Mouse (Mus musculus) mouse embryonic stem cell (cell line): ENCODE data around the gene 1700001P01Rik.

ENCODE experiments used
- in situ Hi-C, 2 experiments: fragments of 300-500 bp; cut with MboI; formaldehyde crosslinking; loops; 1 replicate in 1 of 2; 3 replicates in 1 of 2; pipeline ENCODE4 v1.14.3; 2019 to 2020; ENCODE audit warnings: low sequenced_read_pairs in 2 of 2, low pct_unique_long_range_greater_than_20kb in 1 of 2, mixed read lengths in 1 of 2; ENCODE audit not compliant: unreplicated experiment in 1 of 2

The 1700001P01Rik gene

DNA sequence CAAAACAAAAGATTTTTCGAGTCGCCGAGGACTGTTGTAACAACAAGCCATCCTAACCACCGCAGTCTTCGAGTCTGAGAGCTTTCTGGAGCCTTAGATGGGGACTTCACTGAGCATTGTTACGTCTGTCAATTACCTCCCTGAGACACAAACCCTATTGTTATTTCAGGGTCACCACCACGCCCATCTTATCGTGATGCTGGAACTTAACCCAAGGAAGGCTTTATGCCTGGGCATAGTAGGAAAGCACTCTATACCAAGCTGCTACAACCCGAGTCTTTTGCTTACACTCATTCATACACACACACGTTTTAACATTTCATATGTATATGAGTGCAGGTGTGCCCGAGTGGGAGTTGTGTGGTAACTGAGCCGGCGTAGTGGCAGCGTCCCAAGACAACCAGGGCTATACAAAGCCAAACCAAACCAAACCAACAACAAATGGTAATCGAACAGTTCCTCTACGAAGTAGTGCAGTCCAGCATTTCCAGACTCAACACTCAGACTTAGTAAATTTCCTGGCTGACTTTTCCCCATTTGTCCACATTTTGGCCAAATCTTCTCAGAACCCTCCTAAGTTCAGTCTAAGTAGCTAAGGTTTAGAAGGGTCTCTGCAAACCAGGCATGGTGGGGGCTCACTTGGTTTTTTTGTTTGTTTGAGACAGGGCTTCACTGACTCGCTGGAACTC is at the start of gene 1700001P01Rik:
Gene 1700001P01Rik (minus strand): TSS at position 111 of the 689 bp plus-strand sequence.
- in situ Hi-C loops, result no loop called here

DNA sequence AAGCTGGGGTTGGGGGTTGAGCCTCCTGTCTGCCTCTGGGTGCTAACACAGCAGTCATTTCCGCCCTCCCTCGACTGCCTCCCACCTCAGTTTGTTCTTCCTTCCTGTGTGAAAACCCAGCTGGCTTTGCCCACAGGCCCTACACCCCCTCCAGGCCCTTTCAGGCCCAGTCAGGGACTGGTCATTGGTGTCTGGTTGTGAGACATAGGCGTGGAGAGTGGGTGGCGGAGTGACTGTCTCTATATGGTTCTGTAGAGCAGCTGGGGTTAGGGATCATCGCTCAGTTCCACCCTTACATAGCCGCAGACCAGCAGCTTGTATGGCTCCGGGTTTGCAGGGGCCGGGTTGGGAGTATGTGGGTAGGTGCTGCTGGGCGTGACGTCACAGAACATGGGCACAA is 49.6 kb upstream of the 1700001P01Rik start:
- in situ Hi-C loops, result no loop called here

DNA sequence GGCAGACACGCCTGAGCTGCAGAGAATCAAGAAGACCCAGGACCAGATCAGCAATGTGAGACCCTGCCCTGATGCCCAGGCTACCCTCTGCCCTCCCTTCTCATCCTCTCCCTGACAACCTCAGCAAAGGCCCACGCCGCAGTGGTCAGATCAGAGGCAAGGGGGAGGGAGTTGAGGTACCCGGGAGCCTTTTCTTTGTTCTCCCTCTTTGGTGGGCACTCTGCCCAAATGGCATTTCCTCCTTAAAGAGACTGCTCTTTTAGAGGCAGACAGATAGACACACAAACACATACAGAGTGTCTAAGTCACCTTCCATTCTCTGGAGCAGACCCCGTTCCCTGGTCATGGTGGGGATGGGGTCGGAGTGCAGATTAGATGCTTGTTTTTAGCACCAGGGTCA is 49.2 kb upstream of the 1700001P01Rik start:
- in situ Hi-C loops, result no loop called here

DNA sequence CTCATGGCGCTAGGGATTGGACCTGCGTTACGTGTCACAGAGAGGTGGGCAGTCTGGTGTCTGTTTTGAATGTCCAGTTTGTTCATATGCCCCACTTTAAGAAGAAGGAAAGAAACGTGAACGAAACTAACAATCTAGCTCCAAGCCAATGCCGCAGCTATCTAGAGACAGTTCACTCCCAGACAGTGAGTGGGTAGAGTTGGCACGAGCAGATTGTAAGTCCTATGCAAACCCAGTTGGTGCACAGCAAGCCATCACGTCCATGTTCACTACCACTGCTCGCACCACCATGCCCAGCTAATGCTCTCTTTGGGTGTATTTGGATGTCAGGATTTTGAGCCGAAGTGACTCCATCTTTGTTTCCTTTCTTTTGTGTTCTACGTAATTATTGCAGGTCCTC is 48.5 kb upstream of the 1700001P01Rik start:
- in situ Hi-C loops, result no loop called here

DNA sequence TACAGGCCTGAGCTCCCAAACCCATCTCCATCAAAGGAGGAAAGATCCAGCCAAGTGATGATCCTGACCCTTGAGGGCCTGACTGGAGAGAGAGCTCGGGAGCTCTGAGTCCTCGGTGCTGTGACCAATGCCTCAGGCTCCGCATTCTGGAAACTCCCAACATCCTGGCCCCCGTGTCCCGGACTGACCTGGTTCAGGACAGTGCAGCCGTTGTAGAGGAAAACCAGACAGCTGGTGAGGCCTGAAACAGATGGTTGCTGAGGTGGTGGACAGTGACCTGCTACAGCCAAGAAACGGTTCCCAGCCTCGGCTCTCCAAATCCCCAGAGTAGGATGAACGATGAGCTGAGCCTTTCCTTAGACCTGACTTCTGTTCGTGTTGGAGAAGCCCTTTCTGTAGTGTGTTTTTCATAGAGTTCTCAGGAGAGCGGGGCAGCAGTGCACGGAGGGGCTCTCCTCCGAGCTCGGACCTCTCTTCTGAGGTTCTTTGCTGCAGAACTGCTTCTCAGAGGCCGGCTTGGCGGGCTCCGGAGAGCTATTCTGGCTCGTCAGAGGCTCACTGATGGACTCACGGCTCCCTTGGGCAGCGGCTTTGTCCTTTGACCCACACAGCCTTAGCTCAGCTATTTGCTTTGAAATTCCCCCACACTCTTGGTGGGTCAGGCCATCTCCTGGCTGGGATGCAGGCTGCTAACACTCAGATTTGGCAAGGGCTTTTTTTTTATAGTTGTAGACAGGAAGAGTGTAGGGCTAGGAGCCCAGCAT is 47.3 kb upstream of the 1700001P01Rik start:
- in situ Hi-C loops, result no loop called here

DNA sequence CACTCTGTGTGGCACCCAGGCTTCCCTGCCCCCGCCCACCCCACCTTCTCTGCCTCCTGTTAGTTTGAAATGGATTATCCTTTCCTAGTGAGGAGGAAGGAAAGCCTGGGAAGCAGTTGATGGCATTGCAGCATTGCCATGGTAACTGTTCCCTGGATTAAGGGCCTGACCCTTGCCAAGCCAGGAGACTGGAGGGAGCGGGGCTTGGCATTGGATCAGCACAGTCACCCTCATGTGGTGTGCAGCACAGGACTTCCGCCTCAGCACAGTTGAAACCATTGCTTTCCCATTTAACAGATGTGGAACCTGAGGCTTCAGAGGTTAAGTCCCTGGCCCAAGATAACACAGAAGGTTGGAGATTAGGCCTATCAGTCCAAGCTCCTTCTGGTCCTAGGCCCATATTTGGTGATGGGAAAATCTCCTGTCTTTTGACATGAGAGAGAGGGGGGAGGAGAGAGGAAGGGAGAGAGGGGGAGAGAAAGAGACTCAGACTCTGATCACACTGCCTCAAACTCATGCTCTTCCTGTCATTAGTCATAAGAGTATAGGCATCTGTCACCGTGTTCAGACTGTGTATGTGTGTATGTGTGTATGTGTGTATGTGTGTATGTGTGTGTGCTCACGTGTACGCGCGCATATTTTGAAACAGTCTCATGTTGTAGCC is 45.8 kb upstream of the 1700001P01Rik start:
- in situ Hi-C loops, result no loop called here

DNA sequence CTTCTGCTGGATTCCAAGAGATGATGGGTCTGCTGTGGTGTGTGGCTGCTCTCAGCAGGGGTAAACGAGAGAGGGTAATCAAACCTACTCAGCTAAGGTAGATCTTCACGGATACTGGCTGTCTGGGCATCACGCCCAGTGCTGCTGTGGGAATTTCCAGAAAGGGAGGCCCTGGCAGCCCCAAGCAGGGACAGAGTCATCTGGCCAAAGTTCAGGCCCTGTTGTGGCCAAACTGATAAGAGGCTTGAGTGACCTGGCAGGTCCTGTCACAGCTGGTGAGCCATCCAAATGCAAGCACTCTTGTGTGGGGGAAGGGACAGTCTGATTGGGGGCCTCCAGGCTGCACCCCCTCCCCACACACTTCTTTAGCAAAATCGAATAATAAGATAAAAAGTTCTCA is 45.1 kb upstream of the 1700001P01Rik start:
- in situ Hi-C loops, result no loop called here

DNA sequence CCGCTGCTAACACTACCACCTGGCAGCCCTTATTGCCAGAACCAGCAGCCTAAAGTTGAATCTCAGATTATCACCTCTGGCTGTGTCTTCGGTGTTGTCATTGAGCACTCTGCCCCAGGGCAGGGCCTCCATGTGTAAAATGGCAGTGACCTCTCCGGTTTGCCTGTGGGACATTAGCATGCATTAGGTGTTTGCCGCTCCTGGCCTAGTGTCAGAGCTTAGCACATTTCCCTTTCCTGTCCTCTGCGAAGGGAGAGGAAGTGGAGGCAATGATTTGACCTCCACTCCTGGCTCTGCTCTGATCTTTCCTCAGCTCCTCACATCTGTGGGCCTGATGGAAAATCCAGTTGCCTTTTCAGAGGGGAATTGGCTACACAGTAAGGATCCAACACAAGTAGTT is 44.2 kb upstream of the 1700001P01Rik start:
- in situ Hi-C loops, result no loop called here

DNA sequence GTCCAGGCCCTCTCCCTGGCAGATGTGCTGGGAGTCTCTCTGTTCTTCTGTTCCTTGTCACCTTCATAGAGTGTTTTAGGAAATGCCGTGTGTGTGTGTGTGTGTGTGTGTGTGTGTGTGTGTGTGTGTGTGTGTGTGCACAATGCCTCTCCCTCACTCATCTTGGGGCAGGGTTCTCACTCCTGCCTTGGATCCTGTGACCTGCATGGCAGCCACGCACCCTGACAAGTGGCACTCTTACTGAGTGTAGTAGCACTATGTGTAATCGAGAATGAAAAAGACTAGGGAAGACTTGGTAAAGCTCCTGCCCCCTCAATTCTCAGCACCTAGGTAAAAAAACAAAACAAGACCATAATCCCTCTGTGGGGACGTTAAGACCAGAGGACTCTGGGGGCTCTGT is 43.4 kb upstream of the 1700001P01Rik start:
- in situ Hi-C loops, result no loop called here

DNA sequence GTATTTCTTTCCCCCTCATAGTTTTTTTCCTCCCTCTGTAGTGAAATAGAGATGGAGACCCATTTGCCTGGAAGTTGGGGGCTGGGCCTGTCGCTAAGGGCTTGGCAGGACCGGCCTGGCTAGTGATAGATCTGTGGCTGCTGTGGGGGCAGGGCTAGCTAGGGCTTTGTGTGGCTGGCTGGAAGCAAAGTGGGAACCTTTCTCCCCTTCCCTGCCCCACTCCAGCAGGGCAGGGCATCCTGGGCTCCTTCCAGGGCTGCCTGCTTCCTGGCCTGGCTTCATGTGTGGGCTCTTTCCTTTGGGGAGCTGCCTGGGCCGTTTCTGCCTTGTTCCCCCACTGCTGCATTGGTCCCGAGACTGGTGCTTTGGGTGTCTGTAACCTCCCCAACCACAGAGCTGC is 42.9 kb upstream of the 1700001P01Rik start:
- in situ Hi-C loops, result no loop called here

DNA sequence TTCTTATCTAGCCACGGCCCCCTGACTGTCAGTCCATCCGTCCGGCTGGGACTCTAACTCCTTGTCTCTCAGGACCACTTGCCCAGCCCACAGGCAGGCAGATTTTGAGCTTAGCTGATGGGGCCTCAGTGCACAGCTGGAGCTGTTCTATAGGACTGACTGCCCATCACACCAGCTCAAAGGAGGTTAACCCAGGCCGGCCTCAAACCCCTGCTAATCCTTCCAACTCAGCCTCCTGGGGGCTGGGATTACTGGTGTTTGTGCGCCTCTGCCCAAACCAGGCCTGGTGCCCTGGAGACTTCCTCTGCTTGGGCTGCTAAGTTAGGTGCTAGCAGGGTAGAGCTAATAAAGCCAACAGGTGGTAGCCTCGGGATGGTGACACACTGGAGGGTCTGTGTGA is 42.3 kb upstream of the 1700001P01Rik start:
- in situ Hi-C loops, result no loop called here

DNA sequence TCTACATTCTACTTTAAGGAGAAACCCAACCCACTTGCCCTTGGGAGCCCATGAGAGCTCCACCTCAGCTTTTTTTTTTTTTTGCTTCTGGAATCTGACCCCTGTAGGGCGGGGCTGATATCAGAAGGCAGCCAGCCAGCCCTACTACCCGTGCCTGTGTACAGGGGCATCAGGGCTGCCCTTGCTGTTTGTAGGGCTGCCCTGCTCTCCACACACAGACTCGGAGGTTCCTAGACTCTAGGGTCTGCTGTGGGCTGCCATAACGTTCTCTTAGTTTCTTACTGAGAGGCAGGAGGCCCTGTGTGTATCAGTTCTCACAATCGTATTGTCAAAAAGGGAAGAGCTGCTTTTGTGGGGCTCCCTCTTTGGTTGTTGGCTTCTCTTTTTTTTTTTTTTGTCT is 41.7 kb upstream of the 1700001P01Rik start:
- in situ Hi-C loops, result no loop called here

DNA sequence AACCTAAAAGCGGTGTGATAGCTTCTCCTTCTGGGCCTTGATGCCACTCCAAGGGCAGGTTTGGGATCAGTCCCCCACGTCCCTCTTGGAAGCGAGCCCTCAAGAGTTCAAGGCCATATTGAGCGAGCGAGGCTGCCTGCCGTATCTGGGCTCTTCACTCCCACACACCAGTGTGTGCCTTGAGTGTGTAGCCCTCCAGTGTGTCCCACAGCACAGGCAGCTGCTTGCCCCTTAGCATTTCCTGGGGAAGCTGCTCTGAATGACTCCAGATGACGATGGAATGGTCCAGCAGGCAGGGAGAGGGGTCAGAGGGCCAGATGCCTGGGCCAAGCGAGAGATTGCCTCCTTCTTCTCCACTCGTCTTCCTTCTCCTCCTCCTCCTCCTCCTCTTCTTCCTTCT is 41.2 kb upstream of the 1700001P01Rik start:
- in situ Hi-C loops, result no loop called here

DNA sequence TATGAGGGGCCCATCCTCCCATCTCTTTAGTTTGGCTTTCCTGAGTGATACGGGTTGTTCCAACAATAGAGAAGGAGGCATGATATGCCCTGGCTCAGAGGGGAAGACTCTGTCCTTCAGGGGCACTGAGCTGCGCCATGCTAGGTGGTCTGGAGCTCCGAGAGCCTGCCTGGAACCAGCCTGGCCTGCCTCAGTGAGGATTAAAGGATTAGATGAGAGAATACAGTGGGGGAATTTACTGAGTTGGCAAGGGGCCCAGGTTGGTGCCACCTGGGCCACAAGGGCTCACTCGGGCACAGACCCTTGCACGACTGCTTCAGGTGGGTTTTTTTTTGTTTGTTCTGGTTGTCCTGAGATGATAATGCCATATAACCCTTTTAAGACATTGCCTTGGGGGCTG is 40.5 kb upstream of the 1700001P01Rik start:
- in situ Hi-C loops, result no loop called here

DNA sequence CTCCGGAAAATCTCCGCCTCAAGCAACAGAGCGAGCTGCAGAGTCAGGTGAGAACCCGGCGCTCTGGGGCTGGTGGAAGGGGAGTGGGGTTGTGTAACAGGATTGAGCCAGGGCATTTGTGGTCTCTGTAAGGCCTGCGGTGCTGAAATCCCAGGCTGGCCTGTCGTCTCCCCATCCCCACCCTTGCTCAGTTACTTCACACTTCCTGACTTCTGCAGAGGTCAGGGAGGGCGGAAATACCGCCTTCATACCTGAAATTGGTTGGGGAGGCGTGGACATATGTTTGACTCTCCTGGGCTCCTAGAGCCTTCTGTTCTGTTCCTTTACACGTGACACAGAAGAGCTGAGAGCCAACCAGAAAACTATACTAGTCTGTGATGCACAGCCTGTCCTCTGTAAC is 40.0 kb upstream of the 1700001P01Rik start:
- in situ Hi-C loops, result no loop called here

DNA sequence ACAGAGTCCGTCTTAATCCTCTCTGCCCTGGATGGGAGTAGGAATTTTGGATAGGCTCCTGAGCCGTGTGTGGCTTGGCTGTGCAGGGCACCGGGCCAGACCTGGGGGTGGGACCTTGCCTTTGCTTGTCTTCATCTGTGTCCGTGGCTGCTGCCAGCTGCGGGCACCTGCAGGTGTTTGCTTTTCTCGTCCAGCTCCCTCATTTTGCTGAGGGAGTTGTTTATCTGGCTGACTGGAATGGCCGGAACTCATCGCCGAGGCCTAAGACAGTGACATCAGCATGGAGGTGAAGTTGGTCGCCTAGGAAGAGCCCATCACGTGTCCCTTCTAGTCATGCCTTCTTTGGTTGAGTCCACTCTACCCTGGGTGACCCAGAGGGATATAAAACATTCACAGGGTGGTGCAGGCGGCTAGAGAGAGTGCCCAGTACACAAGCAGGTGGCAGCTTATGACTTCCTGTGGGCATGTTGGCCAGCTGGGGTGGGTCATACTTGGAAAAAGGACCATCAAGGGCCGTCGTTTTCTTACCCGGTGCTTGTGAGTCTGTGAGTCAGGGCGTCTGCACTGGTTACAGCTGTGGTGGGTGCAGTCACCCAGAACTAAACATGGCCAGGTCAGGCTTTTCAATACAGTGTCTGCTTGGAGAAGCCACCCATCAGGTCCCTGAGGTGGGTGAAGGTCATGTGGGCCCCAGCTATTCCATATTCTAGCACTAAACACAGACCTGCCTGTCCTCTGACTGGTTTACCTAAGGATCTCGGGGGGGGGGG is 38.2 kb upstream of the 1700001P01Rik start:
- in situ Hi-C loops, result no loop called here

DNA sequence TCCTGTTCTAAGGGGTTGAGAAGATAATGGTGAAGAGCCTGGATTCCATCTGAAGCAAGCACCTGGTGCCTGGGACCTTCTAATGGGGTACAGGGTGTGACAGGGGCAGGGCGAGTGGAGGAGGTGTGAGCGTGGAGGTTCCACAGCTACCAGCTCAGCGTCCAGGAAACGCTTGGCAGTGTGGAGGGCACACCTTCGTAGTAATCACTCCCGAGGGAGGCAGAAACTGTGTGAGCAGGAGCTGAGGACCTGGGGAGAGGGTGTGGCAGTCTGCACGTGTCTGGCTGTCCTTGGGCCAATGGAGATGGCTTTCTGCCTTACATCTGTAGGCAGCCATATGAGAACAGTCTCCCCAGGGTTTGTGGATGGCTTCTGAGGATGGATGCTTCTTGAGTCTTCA is 37.4 kb upstream of the 1700001P01Rik start:
- in situ Hi-C loops, result no loop called here

DNA sequence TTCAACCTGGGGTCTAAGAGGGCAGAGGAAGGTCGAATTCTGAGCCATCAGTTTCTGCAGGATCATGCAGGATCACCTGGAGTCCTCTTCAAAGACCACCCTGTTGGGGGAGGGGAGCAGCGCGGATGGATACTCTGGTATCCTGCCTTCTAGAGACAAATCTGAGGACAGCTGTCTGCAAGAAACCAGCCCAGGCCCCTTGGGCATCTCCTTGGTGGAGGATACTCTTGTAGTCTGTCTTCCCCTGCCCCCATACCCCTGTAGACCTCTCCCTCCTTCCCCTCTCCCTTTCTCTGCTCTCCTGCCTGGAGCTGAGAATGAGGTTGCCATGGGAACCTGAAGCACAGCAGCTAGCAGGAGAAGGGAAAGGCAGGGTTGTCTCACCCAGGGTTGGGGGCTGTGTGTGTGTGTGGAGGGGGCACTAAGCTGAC is 36.8 kb upstream of the 1700001P01Rik start:
- in situ Hi-C loops, result no loop called here
